Mouse (Mus musculus) erythroblast, adult 5-6 weeks (primary cell): ENCODE results near the gene Prss32. TPM values are rescaled to one million over a fixed set of nuclear protein-coding genes. Genes with fewer than 3 reads are reported as not detected.
A peak's percentile ranks its signal among the peaks of the same experiment; 100 is the strongest.

Source experiments
- ATAC-seq: replicated peaks from 2 replicates; pipeline ENCODE4 v1.8.0; 2016; ENCODE audit warnings: moderate number of reproducible peaks, mild to moderate bottlenecking, moderate TSS enrichment, inconsistent platforms; ENCODE audit not compliant: poor library complexity, low FRiP score, severe bottlenecking
- total RNA-seq, 2 experiments: library from RNA; stranded (forward) in 1 of 2; stranded (reverse) in 1 of 2; fragments of 150-400 nt in 1 of 2; fragments of 200-764, 138-1000 nt in 1 of 2; gene quantifications; 2 replicates each; pipeline versions ENCODE4 v1.2.3 to v1.2.4; 2015 to 2017; ENCODE audit warnings: low replicate concordance in 2 of 2

Gene Prss32
- not detected in 2 replicates for total RNA-seq (2015; ENCODE audit: low replicate concordance)
- not detected in 2 replicates for total RNA-seq (2017; ENCODE audit: low replicate concordance)

DNA sequence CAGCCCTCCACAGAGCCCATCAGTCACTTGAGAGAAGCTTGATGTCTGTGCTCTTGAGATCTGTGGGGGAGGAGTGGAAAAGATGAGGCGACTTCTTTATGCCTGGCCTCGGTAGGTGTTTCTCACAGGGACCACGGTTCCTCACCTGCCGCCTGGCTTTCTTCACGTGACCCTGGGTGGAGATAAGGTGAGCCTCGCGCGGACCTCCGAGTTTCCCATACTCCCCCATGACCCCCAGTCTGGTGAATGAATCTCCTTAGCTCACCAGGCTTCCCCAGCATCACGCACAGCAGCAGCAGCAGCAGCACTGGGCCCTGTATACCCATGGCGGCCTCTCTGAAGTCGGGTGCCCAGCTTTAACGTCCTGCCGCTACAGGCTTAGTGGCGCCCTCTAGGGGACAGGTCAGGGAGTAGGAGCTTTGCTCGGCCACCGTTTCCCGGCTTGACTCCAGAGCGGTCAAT, at the start of gene Prss32, which contains the start of gene Prss41:
Prss32 (plus strand) TSS at position 44 of the 462 bp plus-strand sequence.
Prss41 (minus strand) TSS at position 361 of the 462 bp plus-strand sequence.
- peak; percentile 64 for ATAC-seq

DNA sequence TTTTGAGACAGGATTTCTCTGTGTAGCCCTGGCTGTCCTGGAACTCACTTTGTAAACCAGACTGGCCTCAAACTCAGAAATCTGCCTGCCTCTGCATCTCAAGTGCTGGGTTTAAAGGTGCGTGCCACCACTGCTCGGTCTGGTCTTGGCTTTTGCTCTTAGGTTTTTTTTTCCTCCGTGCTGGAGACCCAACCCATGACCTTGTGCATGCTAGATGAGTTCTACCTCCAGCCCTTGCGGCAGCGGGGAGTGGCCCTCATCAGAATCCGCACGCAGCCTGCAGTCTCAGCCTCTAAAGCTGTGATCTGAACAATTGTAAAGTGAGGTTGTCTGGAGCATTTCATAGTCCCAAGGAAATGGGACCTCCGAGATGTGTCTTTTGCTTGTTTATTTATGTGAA, 48.3 kb upstream of the Prss32 start:
- no peak for ATAC-seq

DNA sequence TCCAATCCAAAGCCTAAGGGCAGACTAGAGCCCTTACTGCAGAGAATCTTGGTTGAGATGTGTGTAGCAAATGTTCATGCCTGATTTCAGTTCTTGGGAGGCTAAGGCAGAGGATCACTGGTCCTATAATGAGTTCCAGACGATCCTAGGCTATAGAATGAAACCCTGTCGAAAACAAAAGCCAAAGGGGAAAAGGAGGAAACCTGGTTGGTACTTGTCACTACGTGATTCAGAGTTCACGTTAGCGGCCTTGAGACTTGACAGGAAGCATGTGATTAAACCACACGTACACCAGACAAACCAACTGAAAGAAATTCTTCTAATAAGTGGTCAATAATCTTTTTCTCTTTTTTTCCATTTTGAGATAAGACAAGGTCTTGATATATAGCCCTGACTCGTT, 46.3 kb upstream of the Prss32 start:
- ATAC-seq: no peak

DNA sequence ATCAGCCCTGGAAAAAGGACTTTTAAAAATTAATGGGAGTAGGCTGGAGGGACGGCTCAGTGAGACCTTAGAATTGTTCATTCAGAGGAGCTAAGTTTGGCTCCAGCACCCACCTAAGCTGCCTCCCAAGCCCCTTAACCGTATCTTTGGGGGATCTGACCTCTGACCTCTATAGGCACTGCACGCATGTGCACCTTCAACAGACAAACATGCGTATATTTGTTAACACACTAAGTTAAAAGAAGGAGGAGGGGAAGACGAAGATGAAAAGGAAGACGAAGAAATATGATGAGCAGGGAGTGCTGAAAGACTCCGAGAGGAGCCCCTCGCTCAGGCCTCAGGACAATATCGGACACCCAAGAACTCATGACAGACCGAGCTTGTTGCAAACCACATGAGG, 42.0 kb upstream of the Prss32 start:
- no peak for ATAC-seq

DNA sequence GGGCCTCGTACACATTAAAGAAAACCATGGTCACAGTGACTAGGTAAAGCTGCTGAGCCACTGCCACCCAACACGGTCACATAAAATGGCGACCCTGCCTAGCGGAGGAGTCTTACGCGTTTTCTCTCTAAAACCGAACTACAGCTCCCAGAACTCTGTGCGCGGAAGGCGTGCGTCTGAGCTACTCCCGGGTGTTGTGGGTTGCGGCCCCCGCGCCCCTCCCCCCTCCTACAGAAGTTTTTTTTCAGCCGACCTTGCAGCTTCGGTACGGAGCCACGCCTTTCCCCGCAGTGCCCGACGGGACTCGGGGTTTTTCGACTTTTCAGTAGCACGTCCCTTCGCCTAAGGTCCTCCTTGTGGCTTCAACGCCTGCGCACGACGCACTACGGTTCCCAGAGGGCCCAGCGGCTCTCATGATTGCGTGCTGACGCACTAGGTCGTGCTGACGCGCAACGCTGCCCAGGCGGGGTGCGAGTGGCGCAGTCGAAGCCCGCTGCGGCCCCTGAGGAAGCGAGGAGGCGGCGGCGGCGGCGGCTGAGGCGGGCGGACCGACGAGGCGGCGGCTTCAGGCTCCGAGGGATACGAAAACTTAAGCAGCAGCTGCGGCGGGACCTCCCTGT, 40.8 kb upstream of the Prss32 start:
- ATAC-seq: peak; percentile 94

DNA sequence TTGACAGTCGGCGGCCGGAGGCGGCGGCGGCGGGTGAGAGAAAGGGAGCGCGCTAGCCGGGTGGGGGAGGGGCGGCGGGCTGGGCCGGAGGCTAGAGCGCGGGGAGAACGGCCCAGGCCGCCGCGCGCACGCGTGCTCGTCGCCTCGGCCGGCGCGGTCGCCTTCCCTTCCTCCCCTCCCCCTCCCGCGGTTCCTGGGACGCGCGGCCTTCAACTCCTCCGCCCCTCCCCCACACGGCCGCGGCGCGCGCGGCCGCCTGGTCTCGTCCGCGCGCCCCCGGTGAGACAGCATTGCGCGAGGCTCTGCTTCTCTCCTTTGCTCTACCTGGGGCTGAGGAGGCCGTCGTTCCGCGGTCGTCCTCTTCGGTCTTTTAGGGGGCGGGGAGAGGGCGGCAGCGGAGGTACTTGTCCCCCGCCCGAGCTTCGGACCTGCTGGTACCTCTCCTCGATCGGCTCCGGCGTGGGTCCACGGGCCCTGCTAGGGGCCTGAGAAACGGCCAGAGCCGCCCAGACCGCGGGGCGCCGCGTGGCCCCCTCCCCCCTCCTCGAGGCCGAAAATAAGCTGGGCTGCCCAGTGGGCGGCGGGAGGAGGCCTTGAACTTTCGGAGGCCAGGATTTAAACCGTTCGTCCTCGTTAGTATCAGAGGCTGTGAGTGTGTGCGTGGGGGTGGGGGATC, 40.2 kb upstream of the Prss32 start:
- peak; percentile 27 for ATAC-seq

DNA sequence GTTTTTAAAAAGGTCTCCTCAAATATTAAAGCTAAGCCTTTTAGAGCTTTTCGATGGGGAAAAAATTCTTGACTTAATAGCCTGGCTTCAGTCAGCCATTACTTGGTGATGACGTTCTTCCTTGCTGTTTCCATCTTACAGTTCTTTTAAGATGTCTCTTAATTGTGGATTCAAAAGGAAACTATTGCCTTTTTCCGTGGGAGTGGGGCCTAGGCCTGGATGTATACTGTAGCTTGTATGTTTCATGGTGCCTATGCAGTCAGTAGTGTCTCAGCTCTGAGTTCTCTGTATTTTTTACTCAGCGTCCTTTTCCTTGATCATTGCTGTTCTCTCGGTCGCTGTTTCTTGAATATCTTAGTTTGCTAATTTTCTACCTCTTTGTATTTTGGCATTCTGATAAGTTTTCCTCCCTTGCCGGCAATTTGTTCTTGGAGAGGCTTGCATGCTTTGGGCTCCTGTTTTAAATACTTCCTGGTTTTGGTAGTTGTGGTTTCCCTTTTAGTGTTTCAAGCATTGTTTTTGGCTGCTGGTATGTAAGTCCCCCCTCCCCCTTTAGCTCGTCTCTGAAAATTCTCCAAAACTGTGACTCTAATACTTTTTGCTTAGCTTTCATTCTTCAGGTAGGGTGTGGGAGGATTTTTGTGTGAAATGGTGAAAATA, 39.1 kb upstream of the Prss32 start:
- ATAC-seq: no peak

DNA sequence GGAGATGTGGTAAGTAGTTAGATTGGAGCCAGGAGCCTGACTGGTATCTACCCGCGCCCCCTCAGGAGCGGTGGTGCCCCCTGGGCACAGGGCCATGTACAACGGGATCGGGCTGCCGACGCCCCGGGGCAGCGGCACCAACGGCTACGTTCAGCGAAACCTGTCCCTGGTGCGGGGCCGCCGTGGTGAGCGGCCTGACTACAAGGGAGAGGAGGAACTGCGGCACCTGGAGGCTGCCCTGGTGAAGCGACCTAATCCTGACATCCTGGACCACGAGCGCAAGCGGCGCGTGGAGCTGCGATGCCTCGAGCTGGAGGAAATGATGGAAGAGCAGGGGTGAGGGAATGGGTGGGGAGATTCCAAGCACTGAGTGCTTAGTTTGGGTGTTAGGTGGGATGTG, 36.8 kb upstream of the Prss32 start:
- no peak for ATAC-seq

DNA sequence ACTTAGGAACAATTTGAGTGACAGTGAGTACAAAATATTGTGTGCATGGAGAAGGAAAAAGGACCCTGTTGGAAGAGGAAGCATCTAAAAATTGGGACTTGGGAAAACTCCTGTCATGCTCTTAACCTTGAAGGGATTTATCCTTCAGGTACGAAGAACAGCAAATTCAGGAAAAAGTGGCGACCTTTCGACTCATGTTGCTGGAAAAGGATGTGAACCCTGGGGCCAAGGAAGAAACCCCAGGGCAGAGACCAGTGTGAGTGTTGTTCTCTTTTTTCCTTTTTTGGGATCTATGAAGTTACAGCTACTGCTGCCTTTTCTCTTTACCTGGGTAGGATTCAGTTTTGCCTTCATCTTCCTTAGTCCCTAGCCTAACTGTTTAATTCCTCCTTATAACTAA, 35.7 kb upstream of the Prss32 start:
- ATAC-seq: no peak

DNA sequence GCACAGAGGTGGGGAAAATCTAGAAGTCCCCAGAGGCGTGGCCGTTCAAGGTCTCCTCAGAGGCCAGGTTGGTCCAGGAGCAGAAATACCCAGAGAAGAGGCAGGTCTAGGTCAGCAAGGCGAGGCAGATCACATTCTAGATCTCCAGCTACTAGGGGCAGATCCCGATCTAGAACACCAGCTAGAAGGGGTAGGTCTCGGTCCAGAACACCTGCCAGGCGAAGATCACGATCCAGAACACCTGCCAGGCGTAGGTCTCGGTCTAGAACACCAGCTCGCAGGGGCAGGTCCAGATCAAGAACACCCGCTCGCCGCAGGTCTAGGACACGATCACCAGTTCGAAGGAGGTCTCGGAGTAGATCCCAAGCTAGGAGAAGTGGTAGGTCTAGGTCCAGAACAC, 28.0 kb upstream of the Prss32 start:
- no peak for ATAC-seq

DNA sequence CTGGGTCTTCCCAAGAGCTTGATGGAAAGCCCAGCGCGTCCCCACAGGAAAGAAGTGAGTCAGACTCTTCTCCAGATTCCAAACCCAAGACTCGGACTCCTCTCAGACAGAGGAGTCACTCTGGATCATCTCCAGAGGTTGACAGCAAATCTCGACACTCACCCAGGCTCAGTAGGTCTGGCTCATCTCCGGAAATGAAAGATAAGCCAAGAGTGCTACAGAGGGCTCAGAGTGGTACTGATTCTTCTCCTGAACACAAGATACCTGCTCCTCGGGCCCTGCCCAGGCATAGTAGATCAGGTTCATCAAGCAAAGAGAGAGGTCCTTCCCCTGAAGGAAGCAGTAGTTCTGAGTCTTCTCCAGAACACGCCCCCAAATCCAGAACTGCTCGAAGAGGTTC, 25.1 kb upstream of the Prss32 start:
- ATAC-seq: no peak

DNA sequence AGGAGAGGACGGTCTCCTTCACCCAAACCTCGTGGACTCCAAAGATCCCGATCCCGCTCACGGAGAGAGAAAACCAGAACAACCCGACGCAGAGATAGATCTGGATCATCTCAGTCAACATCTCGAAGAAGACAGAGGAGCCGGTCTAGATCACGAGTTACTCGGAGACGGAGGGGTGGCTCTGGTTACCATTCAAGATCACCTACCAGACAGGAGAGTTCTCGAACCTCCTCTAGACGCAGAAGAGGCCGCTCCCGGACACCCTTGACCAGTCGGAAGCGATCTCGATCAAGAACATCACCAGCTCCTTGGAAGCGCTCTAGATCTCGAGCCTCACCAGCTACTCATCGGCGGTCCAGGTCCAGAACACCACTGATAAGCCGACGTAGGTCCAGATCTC, 24.4 kb upstream of the Prss32 start:
- ATAC-seq: no peak

DNA sequence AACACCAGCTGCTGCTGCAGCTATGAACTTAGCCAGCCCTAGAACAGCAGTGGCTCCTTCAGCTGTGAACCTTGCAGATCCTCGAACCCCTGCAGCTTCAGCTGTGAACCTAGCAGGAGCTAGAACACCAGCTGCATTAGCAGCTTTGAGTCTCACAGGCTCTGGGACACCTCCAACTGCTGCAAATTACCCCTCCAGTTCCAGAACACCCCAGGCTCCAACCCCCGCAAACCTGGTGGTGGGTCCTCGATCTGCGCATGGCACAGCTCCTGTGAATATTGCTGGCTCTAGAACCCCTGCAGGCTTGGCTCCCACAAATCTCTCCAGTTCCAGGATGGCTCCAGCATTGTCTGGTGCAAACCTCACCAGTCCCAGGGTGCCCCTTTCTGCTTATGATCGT, 22.9 kb upstream of the Prss32 start:
- ATAC-seq: no peak

DNA sequence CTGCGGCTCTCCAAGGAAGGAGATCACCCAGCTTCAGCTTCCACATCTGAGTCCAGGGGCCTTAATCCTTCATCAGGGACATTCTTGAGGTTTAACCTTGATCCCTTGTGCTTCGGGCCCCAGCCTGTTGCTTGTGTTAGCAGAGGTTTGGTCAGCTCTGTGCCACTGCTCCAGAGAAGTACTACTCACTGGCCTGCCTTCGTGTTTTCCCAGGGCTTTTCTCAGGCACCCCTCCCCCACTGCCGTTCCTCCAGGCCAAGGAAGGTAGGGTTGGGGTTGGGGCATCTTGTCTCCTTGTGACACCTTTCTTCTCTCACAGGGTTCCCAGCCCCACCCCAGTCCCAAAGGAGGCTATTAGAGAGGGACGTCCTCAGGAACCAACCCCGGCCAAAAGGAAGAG, 21.6 kb upstream of the Prss32 start:
- ATAC-seq: no peak

DNA sequence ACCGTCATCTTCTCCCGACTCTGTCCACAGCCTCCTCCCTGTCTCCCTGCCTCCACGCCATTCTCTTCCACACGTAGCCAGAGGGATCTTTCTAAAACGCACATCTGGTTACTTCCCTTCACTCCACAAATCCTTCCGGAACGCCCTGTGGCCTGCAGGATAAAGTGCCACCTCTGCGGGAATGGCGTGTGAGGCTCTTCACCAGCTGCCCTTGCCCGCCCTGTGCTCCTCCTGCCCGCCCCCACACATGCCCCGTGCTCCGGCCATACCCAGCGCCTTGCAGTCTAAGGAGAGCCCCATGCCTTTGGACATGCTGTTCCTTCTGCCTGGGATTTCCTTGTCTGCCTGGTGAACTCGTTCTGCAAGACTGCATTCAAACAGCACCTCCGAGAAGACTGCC, 20.6 kb upstream of the Prss32 start:
- no peak for ATAC-seq

DNA sequence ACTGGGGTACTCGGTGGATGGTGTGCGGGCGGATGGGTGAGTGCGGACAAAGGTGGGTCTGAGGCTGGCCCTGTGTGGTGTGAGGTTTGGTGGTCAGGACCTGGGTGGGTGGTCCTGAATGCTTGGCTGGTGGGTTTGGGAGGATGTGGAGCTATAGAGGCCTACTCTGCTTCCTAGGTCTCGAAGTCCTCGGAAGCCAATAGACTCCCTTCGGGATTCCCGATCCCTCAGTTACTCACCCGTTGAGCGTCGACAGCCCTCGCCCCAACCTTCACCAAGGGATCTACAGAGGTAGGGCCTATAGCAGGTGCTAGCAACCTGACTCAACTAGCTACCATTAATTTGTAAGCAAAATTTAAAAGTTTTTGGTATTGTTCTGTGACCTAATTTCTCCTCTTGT, 20.0 kb upstream of the Prss32 start:
- no peak for ATAC-seq

DNA sequence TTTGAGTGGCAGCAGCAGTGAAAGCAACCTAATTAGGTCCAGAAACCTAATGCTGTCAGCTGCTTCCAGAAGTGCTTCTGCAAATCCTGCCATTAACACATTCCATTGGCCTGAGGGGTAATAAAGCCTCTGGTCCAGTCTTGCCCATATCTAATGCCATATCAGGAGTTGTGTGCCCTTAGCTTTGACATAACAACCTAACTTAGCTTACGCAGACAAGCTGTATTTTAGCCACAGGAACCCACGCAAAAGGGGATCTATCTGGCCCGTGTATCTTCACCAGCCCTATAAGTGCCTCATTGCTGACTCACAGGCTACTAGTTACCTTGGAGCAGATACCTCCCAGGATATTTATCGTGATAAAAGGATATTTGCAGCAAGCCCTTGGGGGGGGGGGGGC, 18.1 kb upstream of the Prss32 start:
- no peak for ATAC-seq

DNA sequence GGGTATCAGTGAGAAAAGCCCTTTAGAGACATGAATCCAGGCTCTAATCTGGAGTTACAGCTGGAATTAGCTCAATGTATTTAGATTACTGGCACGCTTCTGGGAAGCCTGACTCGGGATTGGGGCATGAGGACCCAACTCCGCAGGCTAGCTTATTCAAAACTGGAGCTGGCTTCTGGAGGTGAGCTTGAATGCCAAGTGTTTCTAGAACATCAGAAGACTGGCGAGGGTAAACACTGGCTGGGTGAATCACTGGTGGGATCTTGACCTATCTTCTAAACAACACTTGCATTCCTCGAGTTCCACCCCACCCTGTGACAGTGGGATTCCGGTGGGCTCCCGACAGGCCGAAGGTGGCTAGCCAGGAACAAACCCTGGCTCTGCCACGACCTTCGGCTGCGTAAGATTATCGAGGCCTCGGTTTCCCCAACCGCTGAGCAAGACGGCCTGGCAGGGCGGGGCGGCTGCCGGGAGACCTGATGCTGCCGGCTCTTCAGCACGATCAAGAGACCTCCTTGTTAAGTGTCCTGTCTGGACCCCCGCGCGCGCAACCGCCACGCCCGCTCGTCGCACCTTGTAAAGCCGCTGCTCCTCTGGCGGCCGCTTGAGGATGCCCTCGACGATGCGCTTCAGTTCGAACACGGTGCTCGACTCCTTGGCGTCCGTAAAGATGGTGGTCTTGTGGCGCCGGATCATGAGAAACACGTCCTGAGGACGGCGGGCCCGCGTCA, 15.2 kb upstream of the Prss32 start:
- ATAC-seq: peak; percentile 73

DNA sequence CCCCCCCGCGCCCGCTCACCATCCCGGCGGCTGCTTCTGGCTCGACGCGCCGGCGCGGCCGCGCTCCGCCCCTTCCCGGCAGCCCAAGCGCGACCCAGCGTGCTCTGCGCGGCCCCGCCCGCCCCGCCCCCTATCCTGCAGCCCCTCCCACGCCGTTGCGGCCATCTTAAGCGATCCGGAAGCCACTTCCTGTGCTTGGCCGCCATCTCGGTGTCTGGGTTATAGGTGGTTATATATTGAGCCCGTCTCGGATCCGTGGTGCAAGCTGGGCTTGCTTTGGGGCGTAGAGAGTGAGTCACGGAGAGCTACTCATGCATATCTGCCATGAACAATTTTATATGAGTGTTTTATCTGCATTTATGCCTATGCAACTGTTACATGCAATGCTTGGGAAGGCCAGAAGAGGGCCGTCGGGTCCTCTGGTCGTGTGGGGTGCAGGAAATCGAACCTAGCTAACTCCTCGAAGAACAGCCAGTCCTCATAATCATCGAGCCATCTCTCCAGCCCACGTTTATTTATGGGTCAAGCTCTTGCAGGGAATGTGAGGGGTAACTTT, 14.5 kb upstream of the Prss32 start, which contains the start of gene Elob:
Elob (minus strand) TSS at position 73 of the 556 bp plus-strand sequence.
- peak; percentile 90 for ATAC-seq

DNA sequence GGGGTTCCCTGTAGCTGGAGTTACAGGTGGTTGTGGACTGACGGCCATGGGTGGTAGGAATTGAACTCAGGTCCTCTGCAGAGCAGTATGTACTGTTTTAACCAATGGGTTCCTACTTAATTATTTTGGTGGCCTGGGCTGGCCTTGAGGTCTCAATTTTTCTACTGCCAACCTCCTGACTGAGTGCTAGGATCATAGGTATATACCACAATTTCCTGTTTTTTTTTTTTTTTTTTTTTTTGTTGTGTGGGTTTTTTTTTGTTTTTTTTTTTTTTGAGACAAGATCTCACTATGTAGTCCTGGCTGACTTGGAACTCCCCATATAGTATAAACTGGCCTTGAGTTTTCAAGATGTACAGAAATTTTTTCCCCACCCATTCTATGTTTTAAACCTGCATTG, 12.5 kb upstream of the Prss32 start:
- ATAC-seq: no peak
